26 mouse cellular contexts compared by ENCODE assay signal in the genomic region with DNA sequence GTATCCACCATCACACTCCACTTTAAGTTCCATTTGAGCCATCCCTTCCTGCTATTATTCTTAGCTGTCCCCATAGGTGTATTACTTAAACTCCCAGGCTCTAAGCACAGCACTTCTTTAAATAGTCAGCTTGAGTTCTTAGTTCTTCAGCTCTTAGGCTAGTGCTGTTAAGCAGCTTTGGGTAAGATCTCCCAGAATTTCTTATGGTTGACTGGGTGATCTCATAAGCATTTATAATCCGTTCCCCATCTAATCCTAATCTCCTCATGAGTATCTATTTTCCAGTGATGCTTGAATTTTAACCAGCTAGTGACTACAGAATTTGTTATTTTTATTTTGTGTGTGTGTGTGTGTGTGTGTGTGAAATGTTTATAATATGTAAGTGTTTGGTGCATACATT.
"Had no signal": no experiment of that assay in that cellular context is flagged by ENCODE, and none has a peak within 500 bp of the region (broad histone marks: within the 10 kb centered on the region; RNA-seq: fewer than 3 reads in every experiment).

No protein-coding gene starts in this region.

- H3K4me2 ChIP-seq: heart, embryonic 11.5 days; heart, embryonic 13.5 days; heart, embryonic 15.5 days; hindbrain, embryonic 12.5 days; hindbrain, embryonic 15.5 days; kidney, embryonic 15.5 days; limb, embryonic 12.5 days; liver, embryonic 11.5 days had no signal

- H3K27ac ChIP-seq: heart, adult 2 months; heart, embryonic 13.5 days; heart, embryonic 15.5 days; hindbrain, embryonic 12.5 days; hindbrain, embryonic 15.5 days; hindbrain, postnatal 0 days; kidney, embryonic 15.5 days; kidney, postnatal 0 days; limb, embryonic 10.5 days; limb, embryonic 12.5 days had no signal

- H3K27me3 ChIP-seq: heart, embryonic 13.5 days; heart, embryonic 15.5 days; hindbrain, embryonic 12.5 days; hindbrain, embryonic 15.5 days; kidney, embryonic 15.5 days; limb, embryonic 12.5 days had no signal

- H3K36me3 ChIP-seq: heart, embryonic 15.5 days had no signal

- DNase-seq: gastrocnemius, postnatal 14 days; gastrocnemius, postnatal 36 days; heart, adult 11 months; heart, adult 2 months; heart, postnatal 14 days; heart, postnatal 36 days; kidney, adult 11 months; kidney, adult 2 months; kidney, adult 9 months; kidney, postnatal 14 days; kidney, postnatal 36 days; layer of hippocampus, adult 9-11 months; layer of hippocampus, postnatal 36 days; liver had no signal

- ATAC-seq: hindbrain, postnatal 0 days; intestine, embryonic 16.5 days had no signal

- H3K4me3 ChIP-seq: heart, adult 2 months; heart, embryonic 13.5 days; heart, embryonic 15.5 days; hindbrain, embryonic 12.5 days; hindbrain, embryonic 15.5 days; kidney, embryonic 15.5 days; limb, embryonic 10.5 days; limb, embryonic 12.5 days had no signal

- H3K9ac ChIP-seq: heart, embryonic 13.5 days; heart, embryonic 15.5 days; hindbrain, embryonic 12.5 days; hindbrain, embryonic 15.5 days; kidney, embryonic 15.5 days; limb, embryonic 12.5 days had no signal

- H3K9me3 ChIP-seq: heart, embryonic 13.5 days; heart, embryonic 15.5 days; hindbrain, embryonic 12.5 days; hindbrain, embryonic 15.5 days; kidney, embryonic 15.5 days; limb, embryonic 10.5 days; limb, embryonic 12.5 days had no signal
